Mouse (Mus musculus) urinary bladder, postnatal 4 days (tissue): ENCODE measurements at regions not wholly inside any gene's neighbourhood (a gene's known extent, or its start where the extent isn't known, plus 50 kb on each side); places are given as distances from the start of the nearest gene placed in this dataset.

Experiments
- DNase-seq, 2 experiments: peaks; one replicate each; pipeline ENCODE4 v3.0.0; 2021 to 2022; ENCODE audit warnings: low spot score in 2 of 2

GRCm38 (mm10) chr12:56472856-56473647, 63.7 kb downstream of the Nkx2-1 start:
- no peak for DNase-seq

DNA sequence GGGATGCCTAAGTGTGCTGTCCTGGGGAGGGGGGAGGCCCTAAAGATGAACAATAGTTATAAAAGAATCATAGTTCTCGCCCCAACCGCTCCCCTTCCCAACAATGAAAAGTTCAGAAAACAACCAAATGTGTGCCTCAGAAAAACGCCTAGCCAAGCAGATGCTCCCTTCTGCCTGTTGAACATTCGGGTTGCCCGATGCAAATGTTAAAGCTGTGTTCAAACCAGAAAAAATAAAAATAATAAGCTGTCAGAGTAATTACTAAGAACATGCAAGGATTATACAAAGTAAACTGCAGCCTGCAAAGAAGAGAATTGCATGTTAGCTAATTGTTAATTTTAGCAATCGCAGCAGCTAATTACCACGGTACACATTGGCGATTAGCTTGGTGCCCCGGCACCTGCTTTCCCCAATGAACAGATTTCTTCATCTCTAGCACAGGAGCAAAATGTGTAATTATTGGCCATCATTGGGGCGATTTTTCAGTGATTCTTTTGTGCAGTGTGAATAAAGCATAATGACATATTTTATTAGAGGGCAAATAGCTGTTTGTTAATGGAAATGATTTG, 65.7 kb downstream of the Nkx2-1 start:
- no peak for DNase-seq

GRCm38 (mm10) chr12:56459508-56460119, 77.1 kb downstream of the Nkx2-1 start:
- DNase-seq, result no peak

- no peak for DNase-seq
Observed at GRCm38 (mm10) chr12:56458665-56459507, 77.8 kb downstream of the Nkx2-1 start.

DNA sequence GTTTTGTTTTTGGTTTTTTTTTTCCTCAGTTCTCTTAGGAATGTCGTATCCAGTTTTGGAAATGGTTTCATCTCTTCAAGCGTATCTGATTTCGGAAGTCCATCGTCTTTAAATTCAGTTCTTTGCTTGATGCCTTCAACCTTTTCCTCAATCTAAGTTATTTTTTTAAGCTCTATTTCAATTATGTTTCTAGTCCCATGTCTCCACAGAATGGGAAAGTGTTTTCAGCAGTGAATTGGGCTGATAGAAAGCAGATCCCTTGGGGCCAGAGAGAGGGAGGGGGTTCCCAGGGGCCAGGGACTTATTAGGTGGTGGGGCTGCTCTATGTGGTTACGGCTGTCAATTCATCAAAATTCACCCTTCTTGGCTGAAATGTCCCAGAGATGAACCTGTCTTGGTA, 78.8 kb downstream of the Nkx2-1 start:
- DNase-seq, result no peak

GRCm38 (mm10) chr12:56457356-56457755, 79.4 kb downstream of the Nkx2-1 start:
- no peak for DNase-seq

GRCm38 (mm10) chr12:56450261-56450660, 86.4 kb downstream of the Nkx2-1 start:
- no peak for DNase-seq

DNA sequence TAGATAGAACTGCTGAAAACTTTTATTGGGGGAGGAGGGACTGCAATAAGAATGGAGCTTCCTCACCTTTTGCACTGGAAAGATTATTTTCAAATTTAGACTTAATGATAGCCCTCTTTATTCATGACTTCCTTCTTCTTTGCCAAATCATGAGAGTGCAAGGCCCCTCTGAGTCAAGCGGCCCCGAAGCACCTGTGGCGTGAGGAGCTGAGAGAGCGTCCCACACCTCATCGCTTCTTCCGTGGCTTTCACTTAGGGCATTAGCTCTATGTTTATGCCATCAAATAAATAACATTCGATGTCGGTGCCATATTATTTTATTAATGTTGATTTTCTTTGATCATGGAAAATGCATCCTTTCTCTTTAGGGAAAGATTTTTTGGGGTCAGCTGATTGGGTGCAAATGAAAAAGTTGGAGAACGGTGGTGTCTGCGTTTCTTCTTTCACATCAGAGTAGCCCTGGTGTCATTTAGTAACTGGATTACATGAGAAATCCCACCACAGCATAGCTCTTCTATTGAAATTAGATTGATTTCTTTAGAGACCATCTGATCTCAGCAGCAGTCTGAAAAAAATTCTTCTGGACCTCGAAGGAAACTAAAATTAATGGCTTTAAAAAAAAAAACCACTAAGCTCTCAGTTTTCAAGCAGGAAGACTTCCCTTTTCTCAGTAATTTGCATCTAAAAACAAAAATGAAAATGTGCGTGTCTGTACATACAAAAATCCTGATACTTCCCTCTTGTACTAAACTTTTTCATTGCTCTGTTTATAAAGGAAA, 87.7 kb downstream of the Nkx2-1 start:
- DNase-seq, result no peak

DNA sequence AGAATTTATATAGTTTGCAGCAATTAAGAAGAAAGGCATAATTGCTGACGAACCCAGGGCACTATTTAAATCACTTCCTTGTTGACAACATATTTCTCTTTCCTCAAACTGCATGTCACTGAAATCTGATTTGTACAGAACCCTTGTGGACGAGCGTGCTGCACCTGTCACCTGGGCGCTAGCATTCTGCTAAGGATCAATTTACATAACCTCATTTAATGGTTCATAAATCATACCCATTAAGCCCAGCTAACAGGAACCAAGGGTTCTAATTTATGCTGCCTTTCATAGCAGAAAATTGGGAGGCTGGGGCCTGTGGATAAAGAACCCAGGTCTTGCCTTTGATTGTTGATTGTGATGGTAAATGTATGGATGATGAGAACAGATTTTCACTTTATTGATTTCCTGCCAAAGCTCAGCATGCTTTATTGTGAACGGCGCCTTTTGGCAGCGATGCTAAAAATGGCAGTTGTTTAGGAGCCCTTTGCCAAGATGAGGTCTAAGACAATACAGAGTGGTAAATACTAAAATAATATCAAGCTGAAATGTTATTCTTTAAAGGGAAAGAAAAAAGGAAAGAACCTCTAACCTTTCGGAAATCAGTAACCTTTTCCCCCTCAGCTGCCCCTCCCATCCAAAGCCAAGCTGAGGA, 95.4 kb downstream of the Nkx2-1 start:
- DNase-seq, result no peak

DNA sequence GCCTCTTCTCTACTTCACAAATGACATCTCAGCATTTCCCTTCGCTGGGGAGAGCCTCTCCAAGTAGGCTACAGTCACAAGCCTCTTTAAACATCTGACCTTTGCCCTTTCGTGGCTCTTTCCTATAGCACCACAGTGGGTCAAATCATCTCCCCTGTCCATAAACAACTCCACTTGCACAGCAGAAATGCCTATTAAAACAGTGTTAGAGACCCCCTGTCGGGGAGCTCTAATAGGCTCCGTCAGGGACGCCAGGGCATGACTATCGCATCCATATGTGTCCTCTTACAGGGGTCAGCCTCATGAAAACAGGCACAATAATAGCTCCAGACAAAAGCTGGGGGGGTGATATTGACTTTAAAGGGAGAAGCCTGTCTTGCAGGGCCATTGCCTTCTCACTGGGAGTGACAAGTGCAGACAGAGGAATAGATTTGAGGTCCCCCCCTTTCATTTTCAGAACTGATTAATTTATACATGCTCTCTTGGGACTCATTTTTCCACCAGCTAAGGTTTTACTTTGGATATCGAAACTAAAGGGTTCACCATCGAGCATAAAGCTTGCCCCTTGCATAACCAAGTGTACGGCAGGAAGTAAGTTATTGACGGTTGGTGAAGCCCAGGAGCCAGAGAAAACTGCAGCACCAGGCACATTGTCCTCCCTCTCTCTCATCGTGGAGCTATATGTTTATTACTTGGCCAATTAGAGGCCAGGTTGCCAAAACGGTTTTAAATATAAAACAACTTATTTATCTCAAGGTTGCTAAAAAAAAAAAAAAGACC, 94.6 kb upstream of the Mbip start:
- no peak for DNase-seq

GRCm38 (mm10) chr12:56438384-56438783, 92.7 kb upstream of the Mbip start:
- DNase-seq, result no peak

GRCm38 (mm10) chr12:56437975-56438374, 92.3 kb upstream of the Mbip start:
- DNase-seq, result no peak

- DNase-seq, result no peak
Observed at GRCm38 (mm10) chr12:56426681-56427246, 81.1 kb upstream of the Mbip start.

GRCm38 (mm10) chr12:56416106-56416505, 70.4 kb upstream of the Mbip start:
- no peak for DNase-seq

DNA sequence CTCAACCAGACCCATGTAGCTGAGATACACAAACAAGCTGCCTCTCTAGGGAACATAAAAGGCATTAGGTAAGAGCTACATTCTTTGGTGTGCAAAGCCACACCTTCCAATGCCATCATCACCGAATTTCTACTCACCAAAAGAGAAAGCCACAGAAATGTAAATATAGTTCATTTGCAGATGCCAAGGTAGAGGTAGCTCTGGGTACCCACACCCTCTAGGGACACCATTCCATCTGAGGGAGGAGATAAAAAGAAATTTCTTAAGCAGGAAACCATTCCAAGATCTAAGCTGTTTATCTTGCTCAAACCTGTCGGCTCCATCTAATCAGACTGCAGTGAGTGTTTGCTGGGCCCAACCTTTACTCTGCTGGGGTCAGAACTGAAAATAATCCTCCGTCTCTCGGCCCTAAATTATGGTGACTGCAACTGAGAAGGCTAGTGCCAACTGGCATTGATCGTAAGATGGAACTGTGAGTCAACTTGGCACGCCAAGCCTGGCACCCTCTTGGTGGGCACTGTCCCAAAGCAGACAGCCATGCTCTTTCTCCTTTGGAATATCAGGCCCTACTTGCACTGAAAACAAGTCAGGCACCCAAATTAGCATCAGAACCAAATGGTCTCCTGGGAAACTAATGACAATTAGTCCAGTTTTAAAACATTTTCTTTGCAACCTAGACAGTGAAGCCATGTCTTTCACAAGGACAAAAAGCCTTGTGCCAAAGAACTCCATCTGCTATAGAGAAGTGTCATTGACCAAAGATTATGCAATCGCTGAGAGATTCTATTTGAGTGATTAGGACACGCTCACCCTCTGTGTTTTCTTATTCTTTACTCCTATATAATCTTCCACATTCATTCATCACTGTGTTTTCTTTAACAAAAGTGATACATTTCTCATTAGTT, 69.4 kb upstream of the Mbip start:
- DNase-seq, result no peak

DNA sequence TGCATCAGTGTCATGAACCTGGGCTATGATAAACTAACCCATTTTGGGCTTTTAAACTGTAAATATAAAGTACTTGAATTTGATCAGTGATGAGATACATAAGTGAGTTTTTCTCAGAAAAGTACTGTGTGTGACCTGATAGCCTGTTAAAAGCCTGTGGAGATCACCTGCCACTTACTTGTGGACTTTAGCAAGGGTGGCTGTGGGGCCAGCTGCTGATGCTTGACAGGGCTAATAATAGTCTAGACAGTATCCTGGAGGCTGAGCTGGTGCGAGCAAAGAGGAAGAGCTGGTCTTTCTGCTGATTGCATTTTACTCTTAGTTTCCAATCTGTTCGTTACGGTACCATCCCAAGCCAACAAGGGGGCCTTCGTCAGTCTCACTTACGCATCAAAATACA, 60.0 kb upstream of the Mbip start:
- no peak for DNase-seq

- DNase-seq, result peak in 1 of 2 experiments; percentile 63
Observed at GRCm38 (mm10) chr12:56404833-56405232, 59.1 kb upstream of the Mbip start.

DNA sequence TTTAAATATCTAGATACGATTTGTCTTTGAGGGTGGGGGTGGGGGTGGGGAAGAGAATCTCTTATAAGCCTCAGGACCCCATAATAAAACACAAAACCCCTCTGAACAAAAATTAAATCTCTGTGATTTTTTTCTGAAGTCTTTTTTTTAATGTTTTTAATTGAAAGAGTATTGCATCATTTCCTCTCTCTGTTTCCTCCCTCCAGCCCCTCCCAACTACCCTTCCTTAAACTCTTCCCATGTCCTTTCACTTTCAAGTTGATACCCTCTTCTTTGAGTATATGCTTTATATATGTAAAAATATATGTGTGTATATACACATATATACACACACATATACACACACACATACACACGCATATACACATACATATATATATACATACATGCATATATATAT, 58.6 kb upstream of the Mbip start:
- DNase-seq, result no peak

DNA sequence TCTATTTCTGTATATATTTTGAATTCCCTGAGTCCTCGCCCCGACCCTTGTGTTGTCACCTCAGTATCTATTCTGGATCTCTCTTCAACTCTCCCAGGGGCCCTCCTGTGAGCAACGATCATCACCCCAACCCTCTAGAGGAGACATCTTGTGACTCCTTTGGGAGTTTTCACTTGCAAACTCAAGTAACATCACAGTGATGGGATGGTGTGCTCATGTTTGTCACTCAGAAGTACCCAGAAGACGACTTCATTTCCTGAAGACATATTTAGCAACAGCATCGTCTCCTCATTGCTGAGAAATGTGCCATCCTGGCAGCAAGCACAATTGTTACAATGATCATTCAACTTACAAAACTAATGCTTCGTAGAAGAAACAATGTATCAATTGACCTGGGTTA, 57.9 kb upstream of the Mbip start:
- no peak for DNase-seq
